Comparison of ENCODE assay signal across 11 mouse cellular contexts in the genomic region with DNA sequence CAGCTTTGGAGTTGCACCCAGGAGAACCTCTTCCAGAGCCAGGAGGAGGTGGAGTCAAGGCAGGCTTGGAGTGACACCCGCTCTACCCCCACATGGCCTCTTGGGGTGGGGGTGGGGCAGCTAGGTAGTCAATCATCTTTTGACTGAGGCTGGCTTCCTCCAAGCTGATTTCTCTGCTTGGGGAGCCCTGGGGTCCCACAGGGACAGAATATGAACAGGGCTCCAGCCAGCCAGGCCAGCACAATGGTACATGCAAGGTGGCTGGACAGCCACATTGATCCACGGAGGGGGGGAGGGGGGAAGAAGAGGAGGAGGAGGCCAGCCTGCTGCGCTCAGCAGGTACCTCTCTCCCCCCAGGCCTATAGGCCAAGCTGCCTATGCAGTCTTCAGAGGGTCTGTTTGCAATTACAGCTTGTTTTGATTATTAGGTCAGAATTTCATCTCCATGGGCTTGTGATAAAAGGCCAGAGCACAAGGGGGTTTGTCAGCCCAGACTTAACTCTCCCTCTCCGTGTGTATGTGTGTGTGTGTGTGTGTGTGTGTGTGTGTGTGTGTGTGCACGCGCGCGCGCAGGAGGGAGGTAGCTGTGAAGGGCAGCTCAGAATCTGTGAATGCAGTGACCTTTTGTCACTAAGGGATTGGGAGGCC.
DNase-seq lines count a peak whose midpoint lies in the region; ATAC-seq lines count a peak whose summit lies in the region.
"Had no signal": no experiment of that assay in that cellular context is flagged by ENCODE, and none has a peak within 500 bp of the region (broad histone marks: within the 10 kb centered on the region; RNA-seq: fewer than 3 reads in every experiment).

No protein-coding gene starts in this region.

- H3K4me2 ChIP-seq in kidney, embryonic 16.5 days (replicated peaks; ENCODE audit: low read depth, low read length): no peak overlapping the region
- no peak overlapping the region for H3K4me2 ChIP-seq in embryonic facial prominence, embryonic 12.5 days (replicated peaks)
- no peak overlapping the region for H3K4me2 ChIP-seq in midbrain, embryonic 12.5 days (replicated peaks)
- H3K4me2 ChIP-seq: heart, embryonic 15.5 days had no signal

- peak; percentile 27 for ATAC-seq in kidney, embryonic 16.5 days (ENCODE audit: low FRiP score, low TSS enrichment)
- ATAC-seq in embryonic facial prominence, embryonic 12.5 days (ENCODE audit: insufficient number of reproducible peaks, insufficient read depth, low FRiP score, low TSS enrichment): peak; percentile 54
- no peak for ATAC-seq in midbrain, embryonic 12.5 days (ENCODE audit: low FRiP score, low read depth)

- no peak overlapping the region for H3K4me3 ChIP-seq in kidney, embryonic 16.5 days (ENCODE audit: low read length)
- H3K4me3 ChIP-seq in embryonic facial prominence, embryonic 12.5 days: no peak overlapping the region
- H3K4me3 ChIP-seq in midbrain, embryonic 12.5 days: no peak overlapping the region
- H3K4me3 ChIP-seq: erythroblast, embryonic 14.5 days; heart, embryonic 15.5 days had no signal

- H3K9me3 ChIP-seq in kidney, embryonic 16.5 days (ENCODE audit: low read length): no peaks in the 10 kb centered on the region
- 0 out of 2 replicates have a peak, but pooled peaks cover 3% of the 10 kb centered on the region for H3K9me3 ChIP-seq in embryonic facial prominence, embryonic 12.5 days
- H3K9me3 ChIP-seq in midbrain, embryonic 12.5 days: no peaks in the 10 kb centered on the region; the same call in 1 of the 2 replicates
- H3K9me3 ChIP-seq: heart, embryonic 15.5 days had no signal

- WGBS in kidney, embryonic 16.5 days: 49% methylated on average over 8 of the region's 9 CpGs
- WGBS in embryonic facial prominence, embryonic 12.5 days: 11% methylated on average over 4 of the region's 9 CpGs
- WGBS in midbrain, embryonic 12.5 days: 27% methylated on average over 4 of the region's 9 CpGs

- no peak overlapping the region for H3K9ac ChIP-seq in kidney, embryonic 16.5 days (replicated peaks; ENCODE audit: low read length)
- no peak overlapping the region for H3K9ac ChIP-seq in embryonic facial prominence, embryonic 12.5 days
- H3K9ac ChIP-seq in midbrain, embryonic 12.5 days (replicated peaks): no peak overlapping the region
- H3K9ac ChIP-seq: heart, embryonic 15.5 days had no signal

- no peak overlapping the region for H3K27ac ChIP-seq in kidney, embryonic 16.5 days (ENCODE audit: low read length)
- H3K27ac ChIP-seq in embryonic facial prominence, embryonic 12.5 days: peak overlapping the region; percentile 55
- peak overlapping the region; percentile 7; the same call in 1 of the 2 replicates for H3K27ac ChIP-seq in midbrain, embryonic 12.5 days (replicated peaks)
- H3K27ac ChIP-seq: heart, embryonic 15.5 days had no signal

- DNase-seq in kidney, adult 8-10 months: no peak
- peak; percentile 60 for DNase-seq in embryo, embryonic 10 days (ENCODE audit: low spot score)
- no peak for DNase-seq in ovary, postnatal 10 days (ENCODE audit: low spot score)
- DNase-seq in testis, postnatal 10 days (ENCODE audit: low spot score): no peak
- DNase-seq: layer of hippocampus, postnatal 36 days; thymus, postnatal 4 days had no signal

- no peaks in the 10 kb centered on the region for H3K36me3 ChIP-seq in kidney, embryonic 16.5 days (ENCODE audit: insufficient read depth, low read length)
- H3K36me3 ChIP-seq in embryonic facial prominence, embryonic 12.5 days: no peaks in the 10 kb centered on the region
- H3K36me3 ChIP-seq in midbrain, embryonic 12.5 days: no peaks in the 10 kb centered on the region
- H3K36me3 ChIP-seq: heart, embryonic 15.5 days had no signal

- H3K27me3 ChIP-seq in kidney, embryonic 16.5 days (ENCODE audit: insufficient read depth, low read length): no peaks in the 10 kb centered on the region
- H3K27me3 ChIP-seq in embryonic facial prominence, embryonic 12.5 days: no peaks in the 10 kb centered on the region
- no peaks in the 10 kb centered on the region for H3K27me3 ChIP-seq in midbrain, embryonic 12.5 days
- H3K27me3 ChIP-seq: heart, embryonic 15.5 days had no signal

- H3K4me1 ChIP-seq in kidney, embryonic 16.5 days (ENCODE audit: insufficient read depth, low read length): peaks cover 23% of the 10 kb centered on the region
- H3K4me1 ChIP-seq in embryonic facial prominence, embryonic 12.5 days: peaks cover 43% of the 10 kb centered on the region
- peaks cover 25% of the 10 kb centered on the region for H3K4me1 ChIP-seq in midbrain, embryonic 12.5 days
